Mouse (Mus musculus) CD4-positive, CD25-positive, alpha-beta regulatory T cell (primary cell): ENCODE data around the gene Fgf14. TPM values are rescaled to one million over a fixed set of nuclear protein-coding genes. Genes with fewer than 3 reads are reported as not detected.

Source experiments
- polyA plus RNA-seq: library from polyadenylated mRNA; unstranded; fragments of 100-300 nt; shearing (Covaris generic); gene quantifications from one replicate; pipeline ENCODE4 v1.2.1, GENCODE M21; 2017

Fgf14 gene
- polyA plus RNA-seq = not detected

DNA sequence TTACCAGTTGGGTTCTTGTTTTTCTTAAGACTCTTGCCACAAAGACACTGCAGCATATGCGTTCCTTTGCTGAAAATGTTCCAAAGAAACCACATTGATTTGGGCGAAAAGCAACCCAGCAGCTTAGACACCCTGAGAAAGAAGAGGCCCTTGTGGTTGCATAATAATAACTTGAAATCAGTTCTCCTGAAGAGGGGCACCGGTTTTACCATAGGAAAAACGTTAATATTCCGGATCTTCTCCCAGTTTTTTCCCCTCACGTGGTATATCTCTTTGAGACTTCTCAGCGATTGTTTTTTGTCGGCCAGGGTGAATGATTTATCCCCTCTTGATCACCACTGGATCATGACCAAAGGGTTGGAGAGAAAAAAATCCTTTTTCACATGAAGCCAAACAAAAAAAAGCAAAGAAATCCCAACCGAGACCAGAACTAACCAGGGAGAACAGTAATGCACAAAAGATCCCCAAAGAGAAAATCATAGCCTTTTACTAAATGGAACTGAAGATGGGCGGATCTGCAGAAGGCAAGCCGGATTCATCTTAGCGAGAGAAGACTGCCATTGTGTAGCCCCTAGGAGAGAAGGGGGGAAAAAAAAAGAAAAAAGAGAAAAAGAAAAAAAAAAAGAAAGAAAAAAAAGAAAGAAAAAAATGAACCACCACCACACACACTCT lies at the start of gene Fgf14:
TSS of gene Fgf14 (minus strand) at position 622 of the 672 bp plus-strand sequence.

